Mouse (Mus musculus) liver, embryonic 15.5 days (tissue): ENCODE data around the gene Catsper3. TPM values are rescaled to one million over a fixed set of nuclear protein-coding genes. Genes with fewer than 3 reads are reported as not detected.

ENCODE experiments used
- ATAC-seq: fragments of 200-750 bp; cut with Nextera tagmentation; 2 replicates; pipeline ENCODE4 v1.8.0; 2017; ENCODE audit warnings: moderate number of reproducible peaks, mild to moderate bottlenecking, moderate library complexity; ENCODE audit not compliant: insufficient read depth
- H3K27ac ChIP-seq: fragments of 300-500 bp; sonication (generic); replicated peaks from 2 replicates; pipeline ENCODE4 v1.5.1; 2015; ENCODE audit warnings: mild to moderate bottlenecking, inconsistent platforms
- H3K27me3 ChIP-seq: fragments of 300-500 bp; sonication (generic); 2 replicates; pipeline ENCODE4 v1.6.1; 2015; ENCODE audit warnings: mild to moderate bottlenecking, inconsistent platforms
- H3K36me3 ChIP-seq: fragments of 300-500 bp; sonication (generic); replicated peaks from 2 replicates; pipeline ENCODE4 v1.6.1; 2015; ENCODE audit warnings: moderate library complexity, mild to moderate bottlenecking, inconsistent platforms
- H3K4me1 ChIP-seq: fragments of 300-500 bp; sonication (generic); replicated peaks from 2 replicates; pipeline ENCODE4 v1.6.1; 2015; ENCODE audit warnings: inconsistent platforms
- H3K4me2 ChIP-seq: fragments of 300-500 bp; sonication (generic); 2 replicates; pipeline ENCODE4 v1.6.1; 2015; ENCODE audit warnings: moderate library complexity, mild to moderate bottlenecking, inconsistent platforms
- H3K4me3 ChIP-seq: fragments of 300-500 bp; sonication (generic); replicated peaks from 2 replicates; pipeline ENCODE4 v1.5.1; 2015; ENCODE audit warnings: mild to moderate bottlenecking, inconsistent platforms
- H3K9ac ChIP-seq: fragments of 300-500 bp; sonication (generic); 2 replicates; pipeline ENCODE4 v1.6.1; 2015; ENCODE audit warnings: moderate library complexity, mild to moderate bottlenecking, inconsistent platforms
- H3K9me3 ChIP-seq: fragments of 300-500 bp; sonication (generic); replicated peaks from 2 replicates; pipeline ENCODE4 v1.6.1; 2016; ENCODE audit warnings: inconsistent platforms
- WGBS: fragments of 180-500 bp; shearing (Covaris S2); methylation state at CpG from one replicate; pipeline ENCODE4 v1.1.7; 2015; ENCODE audit warnings: mixed read lengths; ENCODE audit not compliant: insufficient replicate concordance; 5-methylcytosine and 5-hydroxymethylcytosine counted together
- polyA plus RNA-seq: library from polyadenylated mRNA; unstranded; fragments of >200 nt; fragmentation: Nextera tagmentation; extraction: Ambion mirVana; gene quantifications from 2 replicates; pipeline ENCODE4 v1.2.1, GENCODE M21; 2015

Gene Catsper3
- polyA plus RNA-seq, 1 experiment from 2014 or later, result not detected

GRCm38 (mm10) chr13:55803973-55804372 lies 19.6 kb downstream of the Catsper3 start:
- 62% methylated on average over 1 of the region's 1 CpGs for WGBS
- H3K9me3 ChIP-seq, result no peaks in the 10 kb centered on the region
- no peak overlapping the region for H3K27ac ChIP-seq
- no peak overlapping the region for H3K4me3 ChIP-seq
- H3K4me1 ChIP-seq, result no peaks in the 10 kb centered on the region
- H3K27me3 ChIP-seq, result no peaks in the 10 kb centered on the region
- H3K4me2 ChIP-seq, result no peak overlapping the region
- no peak overlapping the region for H3K9ac ChIP-seq
- no peak for ATAC-seq
- H3K36me3 ChIP-seq, result no peaks in the 10 kb centered on the region

- Histone ChIP-seq H3K4me3 (no peak overlapping the region), H3K9me3 (no peaks in the 10 kb centered on the region), H3K36me3 (no peaks in the 10 kb centered on the region), H3K4me1 (no peaks in the 10 kb centered on the region), H3K27ac (no peak overlapping the region), H3K9ac (no peak overlapping the region), H3K27me3 (no peaks in the 10 kb centered on the region), H3K4me2 (no peak overlapping the region)
- no peak for ATAC-seq
- 57% methylated on average over 7 of the region's 7 CpGs for WGBS
These were observed 24.8 kb downstream of the Catsper3 start for GRCm38 (mm10) chr13:55809041-55809623.

GRCm38 (mm10) chr13:55809707-55810106 lies 25.3 kb downstream of the Catsper3 start:
- H3K4me1 ChIP-seq, result no peaks in the 10 kb centered on the region
- H3K27ac ChIP-seq, result no peak overlapping the region
- no peaks in the 10 kb centered on the region for H3K9me3 ChIP-seq
- no peak overlapping the region for H3K4me2 ChIP-seq
- ATAC-seq, result no peak
- H3K9ac ChIP-seq, result no peak overlapping the region
- no peaks in the 10 kb centered on the region for H3K27me3 ChIP-seq
- WGBS, result 75% methylated on average over 10 of the region's 10 CpGs
- H3K4me3 ChIP-seq, result no peak overlapping the region
- H3K36me3 ChIP-seq, result no peaks in the 10 kb centered on the region

GRCm38 (mm10) chr13:55810947-55811346 lies 26.6 kb downstream of the Catsper3 start:
- H3K9ac ChIP-seq, result no peak overlapping the region
- no peaks in the 10 kb centered on the region for H3K4me1 ChIP-seq
- no peak overlapping the region for H3K27ac ChIP-seq
- H3K9me3 ChIP-seq, result no peaks in the 10 kb centered on the region
- WGBS, result 47% methylated on average over 5 of the region's 5 CpGs
- H3K27me3 ChIP-seq, result no peaks in the 10 kb centered on the region
- ATAC-seq, result no peak
- no peak overlapping the region for H3K4me2 ChIP-seq
- H3K36me3 ChIP-seq, result no peaks in the 10 kb centered on the region
- H3K4me3 ChIP-seq, result no peak overlapping the region

- H3K36me3 ChIP-seq, result no peaks in the 10 kb centered on the region
- no peak overlapping the region for H3K4me3 ChIP-seq
- no peak for ATAC-seq
- H3K9ac ChIP-seq, result no peak overlapping the region
- peaks cover 12% of the 10 kb centered on the region; the same call in 1 of the 2 replicates for H3K27me3 ChIP-seq
- no peak overlapping the region for H3K4me2 ChIP-seq
- H3K4me1 ChIP-seq, result no peaks in the 10 kb centered on the region
- 59% methylated on average over 5 of the region's 5 CpGs for WGBS
- no peaks in the 10 kb centered on the region for H3K9me3 ChIP-seq
- H3K27ac ChIP-seq, result no peak overlapping the region
These were observed 29.2 kb downstream of the Catsper3 start for GRCm38 (mm10) chr13:55813490-55814016.

- H3K4me3 ChIP-seq, result no peak overlapping the region
- H3K9me3 ChIP-seq, result no peaks in the 10 kb centered on the region
- no peak overlapping the region for H3K4me2 ChIP-seq
- peaks cover 14% of the 10 kb centered on the region; the same call in 1 of the 2 replicates for H3K27me3 ChIP-seq
- no peak for ATAC-seq
- H3K36me3 ChIP-seq, result no peaks in the 10 kb centered on the region
- no peak overlapping the region for H3K9ac ChIP-seq
- H3K27ac ChIP-seq, result no peak overlapping the region
- WGBS, result 59% methylated on average over 6 of the region's 6 CpGs
- H3K4me1 ChIP-seq, result no peaks in the 10 kb centered on the region
These were observed 30.5 kb downstream of the Catsper3 start for GRCm38 (mm10) chr13:55814834-55815233.

GRCm38 (mm10) chr13:55822499-55822898 lies 38.1 kb downstream of the Catsper3 start:
- H3K4me3 ChIP-seq, result no peak overlapping the region
- ATAC-seq, result no peak
- H3K4me1 ChIP-seq, result 0 out of 2 replicates have a peak, but pooled peaks cover 3% of the 10 kb centered on the region
- H3K27me3 ChIP-seq, result peaks cover 73% of the 10 kb centered on the region
- H3K36me3 ChIP-seq, result no peaks in the 10 kb centered on the region
- no peak overlapping the region for H3K9ac ChIP-seq
- no peak overlapping the region for H3K27ac ChIP-seq
- no peaks in the 10 kb centered on the region for H3K9me3 ChIP-seq
- no peak overlapping the region for H3K4me2 ChIP-seq
- WGBS, result 53% methylated on average over 5 of the region's 5 CpGs

GRCm38 (mm10) chr13:55824151-55824945 lies 40.0 kb downstream of the Catsper3 start:
- Histone ChIP-seq H3K4me1 (peaks cover 6% of the 10 kb centered on the region; the same call in 1 of the 2 replicates), H3K9ac (no peak overlapping the region), H3K4me3 (no peak overlapping the region), H3K27ac (no peak overlapping the region), H3K36me3 (no peaks in the 10 kb centered on the region), H3K4me2 (no peak overlapping the region), H3K9me3 (no peaks in the 10 kb centered on the region), H3K27me3 (peaks cover 85% of the 10 kb centered on the region)
- no peak for ATAC-seq
- 13% methylated on average over 10 of the region's 10 CpGs for WGBS

GRCm38 (mm10) chr13:55825245-55825681 lies 40.9 kb downstream of the Catsper3 start:
- H3K9ac ChIP-seq, result no peak overlapping the region
- no peak overlapping the region for H3K4me2 ChIP-seq
- no peaks in the 10 kb centered on the region for H3K36me3 ChIP-seq
- peaks cover 94% of the 10 kb centered on the region for H3K27me3 ChIP-seq
- H3K4me1 ChIP-seq, result peaks cover 11% of the 10 kb centered on the region; the same call in 1 of the 2 replicates
- 6% methylated on average over 32 of the region's 32 CpGs for WGBS
- no peak for ATAC-seq
- no peak overlapping the region for H3K27ac ChIP-seq
- no peak overlapping the region for H3K4me3 ChIP-seq
- no peaks in the 10 kb centered on the region for H3K9me3 ChIP-seq

- no peak for ATAC-seq
- no peaks in the 10 kb centered on the region for H3K36me3 ChIP-seq
- H3K4me2 ChIP-seq, result no peak overlapping the region
- peaks cover 16% of the 10 kb centered on the region for H3K4me1 ChIP-seq
- no peak overlapping the region for H3K9ac ChIP-seq
- 4% methylated on average over 56 of the region's 56 CpGs for WGBS
- H3K27me3 ChIP-seq, result peaks cover 98% of the 10 kb centered on the region
- H3K27ac ChIP-seq, result no peak overlapping the region
- H3K4me3 ChIP-seq, result no peak overlapping the region
- H3K9me3 ChIP-seq, result no peaks in the 10 kb centered on the region
These were observed 41.8 kb downstream of the Catsper3 start for GRCm38 (mm10) chr13:55826008-55826671.
